Mouse (Mus musculus) heart, adult 9 months (tissue): ENCODE results near the gene Adgre4.
"Not testable (repeated sequence)": the region's sequence is repeated elsewhere in the genome, so short reads cannot be mapped to it uniquely, and the experiment has no call there.

Experiments
- DNase-seq, 2 experiments: peaks; one replicate each; pipeline ENCODE4 v3.0.0; 2022; ENCODE audit warnings: low spot score in 2 of 2

The Adgre4 gene

GRCm38 (mm10) chr17:55749786-55750185 is at the start of gene Adgre4:
Adgre4 (plus strand) TSS chr17:55749984.
- peak in 1 of 2 experiments; percentile 28 for DNase-seq

GRCm38 (mm10) chr17:55702161-55702820 is 47.5 kb upstream of the Adgre4 start:
- peak in 1 of 2 experiments; percentile 46 for DNase-seq

- DNase-seq, result no peak
Observed at GRCm38 (mm10) chr17:55702865-55703264, 46.9 kb upstream of the Adgre4 start.

- peak; percentile 94 to 97 for DNase-seq
Observed at GRCm38 (mm10) chr17:55711984-55712811, 37.6 kb upstream of the Adgre4 start, which contains the start of gene Pot1b. Pot1b (minus strand) TSS chr17:55712628.

- no peak for DNase-seq
Observed at GRCm38 (mm10) chr17:55721270-55721669, 28.5 kb upstream of the Adgre4 start.

GRCm38 (mm10) chr17:55722250-55722649 is 27.5 kb upstream of the Adgre4 start:
- DNase-seq, result no peak

GRCm38 (mm10) chr17:55726193-55726592 is 23.6 kb upstream of the Adgre4 start:
- no peak for DNase-seq

- no peak for DNase-seq
Observed at GRCm38 (mm10) chr17:55736675-55737074, 13.1 kb upstream of the Adgre4 start.

- DNase-seq, result no peak
Observed at GRCm38 (mm10) chr17:55751170-55751569, 1.4 kb downstream of the Adgre4 start.

GRCm38 (mm10) chr17:55813642-55814041 is 63.9 kb downstream of the Adgre4 start:
- no peak for DNase-seq

- no peak for DNase-seq
Observed at GRCm38 (mm10) chr17:55816853-55817252, 67.1 kb downstream of the Adgre4 start.

- no peak for DNase-seq
Observed at GRCm38 (mm10) chr17:55821566-55821965, 71.8 kb downstream of the Adgre4 start.

GRCm38 (mm10) chr17:55843067-55843466 is 93.3 kb downstream of the Adgre4 start:
- DNase-seq, result no peak

- no peak for DNase-seq
Observed at GRCm38 (mm10) chr17:55877184-55877583, 127.4 kb downstream of the Adgre4 start.

GRCm38 (mm10) chr17:55878282-55878635 is 128.5 kb downstream of the Adgre4 start:
- DNase-seq, result not testable (repeated sequence)

- DNase-seq, result peak; percentile 85 to 87
Observed at GRCm38 (mm10) chr17:55878636-55879369, 129.0 kb downstream of the Adgre4 start, which contains the start of gene Zfp119a. Zfp119a (minus strand) TSS chr17:55878930.

GRCm38 (mm10) chr17:55883631-55884030 is 133.8 kb downstream of the Adgre4 start:
- DNase-seq, result no peak

GRCm38 (mm10) chr17:55884912-55885311 is 135.1 kb downstream of the Adgre4 start:
- DNase-seq, result no peak

GRCm38 (mm10) chr17:55892406-55892955 is 142.7 kb downstream of the Adgre4 start:
- not testable (repeated sequence) for DNase-seq

GRCm38 (mm10) chr17:55903087-55903486 is 153.3 kb downstream of the Adgre4 start:
- DNase-seq, result no peak
